Mouse (Mus musculus) kidney, adult 2 months (tissue): ENCODE measurements around the gene Ccdc33.

ENCODE experiments used
- CTCF ChIP-seq: fragments of 200-500 bp; conservative IDR thresholded peaks from 2 replicates; pipeline ENCODE4 v1.5.1; 2011; ENCODE audit warnings: low read depth, mild to moderate bottlenecking, control low read depth, low read length, moderate library complexity, mixed read lengths; ENCODE audit not compliant: insufficient read depth, insufficient read length
- POLR2A ChIP-seq: fragments of 200-500 bp; IDR thresholded peaks from one replicate; pipeline ENCODE4 v1.6.1; 2011; ENCODE audit warnings: low read depth, low read length, control low read depth

GRCm38 (mm10) chr9:58054032-58054431, 64.6 kb downstream of the Ccdc33 start:
- TF ChIP-seq POLR2A, result no peak
- no peak for TF ChIP-seq CTCF
